Mouse (Mus musculus) intestine, postnatal 0 days (tissue): Measurements from ENCODE around the gene Ndufs8. TPM values are rescaled to one million over a fixed set of nuclear protein-coding genes. Genes with fewer than 3 reads are reported as not detected.

Source experiments
- ATAC-seq: fragments of 200-750 bp; cut with Nextera tagmentation; 2 replicates; pipeline ENCODE4 v1.8.0; 2017; ENCODE audit warnings: mild to moderate bottlenecking, moderate TSS enrichment, moderate library complexity
- H3K27ac ChIP-seq: fragments of 300-500 bp; sonication (generic); 2 replicates; pipeline ENCODE4 v1.5.1; 2014; ENCODE audit warnings: mild to moderate bottlenecking, low read depth, low read length, moderate library complexity
- H3K27me3 ChIP-seq: fragments of 300-500 bp; sonication (generic); replicated peaks from 2 replicates; pipeline ENCODE4 v1.6.1; 2014; ENCODE audit warnings: low read length, mixed read lengths; ENCODE audit not compliant: control insufficient read depth, insufficient read depth
- H3K36me3 ChIP-seq: fragments of 300-500 bp; sonication (generic); 2 replicates; pipeline ENCODE4 v1.6.1; 2014; ENCODE audit warnings: mild to moderate bottlenecking, moderate library complexity; ENCODE audit not compliant: control insufficient read depth, insufficient read depth
- H3K4me1 ChIP-seq: fragments of 300-500 bp; sonication (generic); replicated peaks from 2 replicates; pipeline ENCODE4 v1.6.1; 2014; ENCODE audit warnings: antibody characterized with exemption, low read length, mixed read lengths; ENCODE audit not compliant: control insufficient read depth, insufficient read depth
- H3K4me2 ChIP-seq: fragments of 300-500 bp; sonication (generic); replicated peaks from 2 replicates; pipeline ENCODE4 v1.6.1; 2014; ENCODE audit warnings: low read depth, mild to moderate bottlenecking, moderate library complexity
- H3K4me3 ChIP-seq: fragments of 300-500 bp; sonication (generic); 2 replicates; pipeline ENCODE4 v1.5.1; 2014; ENCODE audit warnings: low read depth, low read length
- H3K9ac ChIP-seq: fragments of 300-500 bp; sonication (generic); 2 replicates; pipeline ENCODE4 v1.6.1; 2014; ENCODE audit warnings: mild to moderate bottlenecking, low read depth, low read length
- H3K9me3 ChIP-seq: fragments of 300-500 bp; sonication (generic); 2 replicates; pipeline ENCODE4 v1.6.1; 2016; ENCODE audit warnings: mixed run types; ENCODE audit not compliant: control insufficient read depth
- CTCF ChIP-seq: sonication (generic); IDR thresholded peaks from 2 replicates; pipeline ENCODE4 v1.5.1; 2016; ENCODE audit warnings: low read depth, mild to moderate bottlenecking, control low read depth, antibody characterized with exemption, moderate library complexity
- WGBS: fragments of 180-500 bp; shearing (Covaris S2); extraction: QIAGEN DNeasy Blood & Tissue Kit; methylation state at CpG from one replicate; pipeline ENCODE4 v1.1.7; 2014; 5-methylcytosine and 5-hydroxymethylcytosine counted together
- polyA plus RNA-seq: library from polyadenylated mRNA; unstranded; fragments of >200 nt; fragmentation: Nextera tagmentation; extraction: Ambion mirVana; gene quantifications from 2 replicates; pipeline ENCODE4 v1.2.1, GENCODE M21; 2015

Gene Ndufs8
- polyA plus RNA-seq, 1 experiment from 2014 or later, result 317 TPM

DNA sequence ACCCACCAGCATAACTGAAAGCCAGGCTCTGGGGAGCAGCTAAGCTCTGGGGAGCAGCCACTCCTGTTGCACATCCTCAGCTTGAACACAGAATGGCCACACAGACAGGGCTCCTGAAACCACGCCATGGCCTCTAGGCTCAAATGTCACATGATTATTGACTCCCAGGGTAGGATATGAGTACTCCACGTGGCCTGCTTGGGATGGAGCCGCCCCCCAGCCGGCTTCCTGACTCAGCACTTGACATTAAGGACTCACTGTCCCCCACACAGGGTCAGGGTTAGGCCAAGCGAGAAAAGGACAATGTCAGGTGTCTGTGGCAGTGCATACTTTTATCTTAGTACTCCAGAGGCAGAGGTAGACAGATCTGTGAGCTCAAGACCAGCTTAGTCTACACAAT is 2.4 kb downstream of the Ndufs8 start:
- Histone ChIP-seq H3K9ac (no peak overlapping the region), H3K4me1 (0 out of 2 replicates have a peak, but pooled peaks cover 22% of the 10 kb centered on the region), H3K27ac (no peak overlapping the region), H3K4me2 (no peak overlapping the region), H3K9me3 (no peaks in the 10 kb centered on the region), H3K36me3 (peaks cover 23% of the 10 kb centered on the region), H3K27me3 (no peaks in the 10 kb centered on the region), H3K4me3 (no peak overlapping the region)
- WGBS, result 62% methylated on average over 5 of the region's 5 CpGs
- TF ChIP-seq CTCF, result no peak
- ATAC-seq, result no peak

- WGBS, result 59% methylated on average over 8 of the region's 8 CpGs
- Histone ChIP-seq H3K36me3 (peaks cover 35% of the 10 kb centered on the region), H3K27me3 (no peaks in the 10 kb centered on the region), H3K9ac (0 out of 2 replicates have a peak overlapping the region, but pooled peaks have one; percentile 60), H3K9me3 (no peaks in the 10 kb centered on the region), H3K27ac (peak overlapping the region; percentile 91), H3K4me1 (peaks cover 17% of the 10 kb centered on the region; the same call in 1 of the 2 replicates), H3K4me2 (peak overlapping the region; percentile 75), H3K4me3 (peak overlapping the region; percentile 62; the same call in 1 of the 2 replicates)
- TF ChIP-seq CTCF, result no peak
- no peak for ATAC-seq
Observed at GRCm38 (mm10) chr19:3907876-3908660, 4.5 kb downstream of the Ndufs8 start.

GRCm38 (mm10) chr19:3906795-3907786 is 5.5 kb downstream of the Ndufs8 start, which contains the start of gene Tcirg1:
Gene Tcirg1, minus strand, starts transcription at chr19:3907133.
- Histone ChIP-seq H3K4me2 (peak within 1 kb of the TSS; percentile 75), H3K4me3 (peak within 1 kb of the TSS; percentile 62), H3K36me3 (peaks cover 45% of the 10 kb centered on the region), H3K27me3 (no peaks in the 10 kb centered on the region), H3K9me3 (no peaks in the 10 kb centered on the region), H3K4me1 (peaks cover 17% of the 10 kb centered on the region; the same call in 1 of the 2 replicates), H3K27ac (peak within 1 kb of the TSS; percentile 91), H3K9ac (peak within 1 kb of the TSS; percentile 60)
- WGBS, result 3% methylated on average over 36 of the region's 36 CpGs
- ATAC-seq, result peak; percentile 84
- no peak for TF ChIP-seq CTCF

GRCm38 (mm10) chr19:3906326-3906725 is 6.2 kb downstream of the Ndufs8 start:
- Histone ChIP-seq H3K9me3 (no peaks in the 10 kb centered on the region), H3K27ac (peak overlapping the region; percentile 91), H3K36me3 (peaks cover 50% of the 10 kb centered on the region), H3K4me3 (peak overlapping the region; percentile 62), H3K27me3 (no peaks in the 10 kb centered on the region), H3K9ac (peak overlapping the region; percentile 60), H3K4me1 (peaks cover 13% of the 10 kb centered on the region; the same call in 1 of the 2 replicates), H3K4me2 (peak overlapping the region; percentile 75)
- ATAC-seq, result no peak
- WGBS, result 13% methylated on average over 10 of the region's 10 CpGs
- no peak for TF ChIP-seq CTCF

- Histone ChIP-seq H3K9me3 (no peaks in the 10 kb centered on the region), H3K4me3 (peak overlapping the region; percentile 62), H3K4me1 (peaks cover 13% of the 10 kb centered on the region; the same call in 1 of the 2 replicates), H3K36me3 (peaks cover 43% of the 10 kb centered on the region), H3K27ac (peak overlapping the region; percentile 91), H3K27me3 (no peaks in the 10 kb centered on the region), H3K4me2 (peak overlapping the region; percentile 75), H3K9ac (peak overlapping the region; percentile 60)
- 18% methylated on average over 6 of the region's 6 CpGs for WGBS
- TF ChIP-seq CTCF, result no peak
- no peak for ATAC-seq
Observed at GRCm38 (mm10) chr19:3905261-3905969, 7.2 kb downstream of the Ndufs8 start.
